Mouse (Mus musculus) E14TG2a.4 (cell line): Measurements from ENCODE around the gene Eva1c.

ENCODE experiments used
- CTCF ChIP-seq: conservative IDR thresholded peaks from 2 replicates; pipeline ENCODE4 v1.5.1; 2014; ENCODE audit warnings: low read length
- NANOG ChIP-seq: IDR thresholded peaks from 2 replicates; pipeline ENCODE4 v1.6.1; 2014; ENCODE audit warnings: borderline replicate concordance, low read length, mixed read lengths

- TF ChIP-seq CTCF: no peak
- TF ChIP-seq NANOG: no peak
Observed at GRCm38 (mm10) chr16:90863468-90864046, 37.0 kb downstream of the Eva1c start.
